Mouse (Mus musculus) liver, adult (tissue): ENCODE measurements around the gene Serpina12.
A peak's percentile ranks its signal among the peaks of the same experiment; 100 is the strongest.

ENCODE experiments used
- GATA4 ChIP-seq: IDR thresholded peaks from 2 replicates; pipeline ENCODE4 v1.6.1; 2014; ENCODE audit warnings: mild to moderate bottlenecking, low read length; ENCODE audit not compliant: insufficient replicate concordance

The Serpina12 gene

GRCm38 (mm10) chr12:104041401-104041800, 2.8 kb downstream of the Serpina12 start:
- no peak for TF ChIP-seq GATA4

GRCm38 (mm10) chr12:104038181-104038580, 6.1 kb downstream of the Serpina12 start:
- TF ChIP-seq GATA4: no peak

GRCm38 (mm10) chr12:104033752-104034151, 10.5 kb downstream of the Serpina12 start:
- TF ChIP-seq GATA4: peak; percentile 92

- TF ChIP-seq GATA4: no peak
Measured at GRCm38 (mm10) chr12:104029986-104030385, 14.3 kb downstream of the Serpina12 start.

GRCm38 (mm10) chr12:104015280-104015679, 29.0 kb downstream of the Serpina12 start:
- TF ChIP-seq GATA4: no peak

GRCm38 (mm10) chr12:104013620-104014019, 30.6 kb downstream of the Serpina12 start, which contains the start of gene Serpina9:
Serpina9 (minus strand) TSS chr12:104013755.
- TF ChIP-seq GATA4: no peak

- no peak for TF ChIP-seq GATA4
Measured at GRCm38 (mm10) chr12:104004689-104005088, 39.6 kb downstream of the Serpina12 start.

GRCm38 (mm10) chr12:104003238-104003612, 41.0 kb downstream of the Serpina12 start:
- TF ChIP-seq GATA4: no peak

- peak; percentile 37; the same call in 1 of the 2 replicates for TF ChIP-seq GATA4
Measured at GRCm38 (mm10) chr12:104002569-104003237, 41.5 kb downstream of the Serpina12 start.

GRCm38 (mm10) chr12:104000594-104000993, 43.6 kb downstream of the Serpina12 start:
- TF ChIP-seq GATA4: no peak

- TF ChIP-seq GATA4: no peak
Measured at GRCm38 (mm10) chr12:103999611-104000010, 44.6 kb downstream of the Serpina12 start.

- TF ChIP-seq GATA4: no peak
Measured at GRCm38 (mm10) chr12:103996513-103996912, 47.7 kb downstream of the Serpina12 start.

GRCm38 (mm10) chr12:103995292-103996072, 48.8 kb downstream of the Serpina12 start:
- no peak for TF ChIP-seq GATA4

- no peak for TF ChIP-seq GATA4
Measured at GRCm38 (mm10) chr12:103992945-103993344, 51.3 kb downstream of the Serpina12 start.

GRCm38 (mm10) chr12:103989857-103990256, 54.4 kb downstream of the Serpina12 start, which contains the start of gene Serpina11:
Serpina11 (minus strand) TSS chr12:103989957.
- no peak; the same call in 1 of the 2 replicates for TF ChIP-seq GATA4

- TF ChIP-seq GATA4: no peak
Measured at GRCm38 (mm10) chr12:103989514-103989767, 54.8 kb downstream of the Serpina12 start.
